In genomic region chr13:18124368-18124767, GRCm38 (mm10) we compare ENCODE assay signal across 8 mouse cellular contexts.
A peak's percentile ranks its signal among the peaks of the same experiment; 100 is the strongest.
DNase-seq lines count a peak whose midpoint lies in the region; ATAC-seq and TF ChIP-seq lines count a peak whose summit lies in the region.

No protein-coding gene starts in this region.

- WGBS in kidney, adult 2 months = 21% methylated on average over 13 of the region's 13 CpGs
- 25% methylated on average over 13 of the region's 13 CpGs for WGBS in limb, embryonic 10.5 days
- 34% methylated on average over 13 of the region's 13 CpGs for WGBS in neural tube, embryonic 12.5 days

- H3K9ac ChIP-seq in neural tube, embryonic 12.5 days = no peak overlapping the region

- H3K4me3 ChIP-seq in kidney, adult 2 months (ENCODE audit: insufficient read depth, low read depth, low read length) = no peak overlapping the region
- H3K4me3 ChIP-seq in limb, embryonic 10.5 days = peak overlapping the region; percentile 22; the same call in 1 of the 2 replicates
- H3K4me3 ChIP-seq in neural tube, embryonic 12.5 days = no peak overlapping the region

- no peaks in the 10 kb centered on the region for H3K36me3 ChIP-seq in kidney, adult 2 months (ENCODE audit: control insufficient read depth, insufficient read depth, low read length)
- no peaks in the 10 kb centered on the region for H3K36me3 ChIP-seq in limb, embryonic 10.5 days
- no peaks in the 10 kb centered on the region for H3K36me3 ChIP-seq in neural tube, embryonic 12.5 days

- no peak for ATAC-seq in neural tube, embryonic 12.5 days (ENCODE audit: low FRiP score, low read depth)
- no peak for ATAC-seq in activated CD4-positive, CD25-positive, alpha-beta regulatory T cell, adult 4 months

- no peaks in the 10 kb centered on the region for H3K9me3 ChIP-seq in limb, embryonic 10.5 days (replicated peaks)
- no peaks in the 10 kb centered on the region for H3K9me3 ChIP-seq in neural tube, embryonic 12.5 days

- DNase-seq in cerebellum, adult 18-20 months = peak; percentile 28 to 30
- DNase-seq in cerebellum, adult 11-12 months = no peak
- DNase-seq in cerebellum, postnatal 14 days = peak; percentile 79 to 84
- DNase-seq in frontal cortex, postnatal 36 days (ENCODE audit: low spot score in 2 of 2) = peak; percentile 53 to 72
- DNase-seq in kidney, adult 2 months = peak; percentile 30
- DNase-seq in limb, embryonic 10.5 days (ENCODE audit: low spot score) = peak; percentile 47

- peak; percentile 61 for TF ChIP-seq CTCF in kidney, adult 2 months (conservative IDR thresholded peaks at IDR 0.05; ENCODE audit: insufficient read depth, insufficient read length, low read depth, low read length)

- H3K4me2 ChIP-seq in neural tube, embryonic 12.5 days (replicated peaks) = peak overlapping the region; percentile 20; the same call in 1 of the 2 replicates

- H3K27ac ChIP-seq in kidney, adult 2 months (ENCODE audit: insufficient read depth, low read depth, low read length) = no peak overlapping the region
- no peak overlapping the region for H3K27ac ChIP-seq in limb, embryonic 10.5 days
- no peak overlapping the region for H3K27ac ChIP-seq in neural tube, embryonic 12.5 days

- TF ChIP-seq POLR2A in kidney, adult 2 months (IDR thresholded peaks at IDR 0.05; ENCODE audit: low read depth, low read length) = no peak

- H3K27me3 ChIP-seq in kidney, adult 2 months (replicated peaks; ENCODE audit: control insufficient read depth, insufficient read depth, low read length) = no peaks in the 10 kb centered on the region
- no peaks in the 10 kb centered on the region for H3K27me3 ChIP-seq in limb, embryonic 10.5 days (ENCODE audit: low read depth, poor library complexity, severe bottlenecking)
- no peaks in the 10 kb centered on the region for H3K27me3 ChIP-seq in neural tube, embryonic 12.5 days (replicated peaks)

- H3K4me1 ChIP-seq in kidney, adult 2 months (ENCODE audit: control insufficient read depth, insufficient read depth, low read length) = no peaks in the 10 kb centered on the region
- H3K4me1 ChIP-seq in limb, embryonic 10.5 days = peaks cover 8% of the 10 kb centered on the region
- 0 out of 2 replicates have a peak, but pooled peaks cover 2% of the 10 kb centered on the region for H3K4me1 ChIP-seq in neural tube, embryonic 12.5 days
